Mouse (Mus musculus): ENCODE measurements around the gene Brwd3. TPM values are rescaled to one million over a fixed set of nuclear protein-coding genes. Genes with fewer than 3 reads are reported as not detected.

Brwd3 gene
- total RNA-seq (2014; fragmentation: Nextera tagmentation) (12.1 and 16.5 TPM in 2 replicates), total RNA-seq (2017) (7.0 and 7.1 TPM in 2 replicates)

DNA sequence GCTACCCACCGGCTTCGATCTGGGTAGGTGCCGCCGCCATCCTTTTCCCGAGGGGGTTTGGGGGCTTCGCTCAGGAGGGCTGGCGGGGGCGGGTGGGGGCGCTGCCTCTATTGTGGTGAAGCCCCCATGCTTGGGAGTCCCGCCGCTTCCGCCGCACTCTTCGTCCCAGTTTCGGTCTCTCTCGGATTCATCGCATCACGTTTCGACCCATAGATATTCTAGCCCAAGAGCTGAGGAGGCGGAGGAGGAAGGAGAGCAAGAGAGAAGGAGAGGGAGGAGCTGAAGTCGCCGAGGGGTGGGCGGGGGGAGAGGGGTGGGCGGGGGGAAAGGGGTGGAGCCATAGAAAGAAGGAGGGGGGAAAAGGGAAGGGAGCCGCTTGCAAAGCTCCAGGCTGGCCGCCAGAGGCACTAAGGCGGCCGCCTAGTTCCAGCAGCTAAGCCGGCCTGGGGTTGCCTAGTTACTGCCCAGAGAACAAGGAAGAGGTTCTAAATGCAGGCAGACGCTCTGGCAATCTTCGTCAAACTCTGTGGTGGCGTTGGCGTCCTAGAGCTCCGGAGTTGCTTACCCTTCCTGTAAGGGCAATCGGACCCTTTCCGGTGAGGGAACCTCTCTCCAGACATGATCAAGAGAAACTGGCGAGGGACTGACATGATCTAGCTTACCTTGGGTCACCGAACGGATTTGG is at the start of gene Brwd3:
Gene Brwd3 (minus strand): TSS at position 283 of the 685 bp plus-strand sequence.
- peak; percentile 90 for ATAC-seq (replicated peaks; ENCODE audit: poor library complexity, severe bottlenecking)

GRCm38 (mm10) chrX:108862632-108863031 is 28.5 kb upstream of the Brwd3 start:
- no peak for ATAC-seq (replicated peaks; ENCODE audit: poor library complexity, severe bottlenecking)

DNA sequence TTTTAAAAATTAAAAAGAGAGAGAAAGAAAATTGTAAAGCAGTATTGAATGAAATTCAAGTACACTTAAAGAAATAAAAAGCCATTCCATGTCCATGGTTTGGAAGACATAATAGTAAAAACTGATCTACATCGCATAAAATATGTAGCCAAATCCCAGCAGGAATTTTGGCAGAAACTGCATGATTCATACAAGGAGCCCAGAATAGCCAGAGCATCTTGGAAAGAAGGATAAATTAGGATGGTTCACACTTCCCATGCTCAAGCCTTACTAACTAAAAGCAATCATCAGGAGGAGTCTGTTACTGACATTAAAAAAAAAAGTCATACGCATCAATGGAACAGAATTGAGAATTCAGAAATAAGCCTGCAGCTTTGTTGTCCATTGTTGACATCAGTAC is 8.5 kb upstream of the Brwd3 start:
- no peak for ATAC-seq (replicated peaks; ENCODE audit: poor library complexity, severe bottlenecking)

DNA sequence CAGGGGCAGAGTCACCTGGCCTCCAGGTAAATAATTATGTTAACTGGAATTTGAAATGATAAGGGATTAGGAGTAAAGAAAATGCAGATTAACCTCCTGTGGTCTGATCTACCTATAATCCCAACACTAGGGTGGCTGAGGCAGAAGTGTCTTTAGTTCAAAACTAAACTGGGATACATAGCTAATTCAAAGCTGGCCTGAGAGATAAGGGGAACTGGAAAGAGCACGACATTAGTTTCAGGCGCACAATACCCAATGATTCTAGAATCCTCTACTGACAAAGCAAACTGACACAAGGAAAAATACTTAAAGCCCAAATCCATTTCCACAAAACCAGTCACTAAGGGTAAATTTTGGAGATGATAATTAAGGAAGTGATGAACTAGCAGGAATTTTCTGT is 2.2 kb upstream of the Brwd3 start:
- no peak for ATAC-seq (replicated peaks; ENCODE audit: poor library complexity, severe bottlenecking)

DNA sequence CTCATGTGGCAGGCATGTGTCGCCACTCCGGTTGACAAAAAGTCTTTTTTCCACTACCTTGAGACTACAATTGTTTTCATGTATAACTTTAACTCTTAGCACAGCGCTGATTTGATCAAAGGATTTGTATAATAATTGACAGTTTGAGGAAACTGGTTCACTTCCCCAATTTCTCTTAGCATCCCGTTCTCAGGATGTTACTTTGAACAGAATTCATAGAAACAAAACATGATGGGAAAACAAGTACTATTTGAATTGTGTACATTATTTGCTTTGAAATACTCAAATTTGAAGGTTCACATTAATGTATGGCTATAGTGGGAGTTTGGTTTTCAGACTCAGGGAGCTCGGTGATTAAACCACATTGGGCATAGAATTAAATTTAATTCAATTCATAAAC is 1.1 kb upstream of the Brwd3 start:
- ATAC-seq (replicated peaks; ENCODE audit: poor library complexity, severe bottlenecking) = no peak

- no peak for ATAC-seq (replicated peaks; ENCODE audit: poor library complexity, severe bottlenecking)
These were observed 671 bp downstream of the Brwd3 start for GRCm38 (mm10) chrX:108833381-108834020.

DNA sequence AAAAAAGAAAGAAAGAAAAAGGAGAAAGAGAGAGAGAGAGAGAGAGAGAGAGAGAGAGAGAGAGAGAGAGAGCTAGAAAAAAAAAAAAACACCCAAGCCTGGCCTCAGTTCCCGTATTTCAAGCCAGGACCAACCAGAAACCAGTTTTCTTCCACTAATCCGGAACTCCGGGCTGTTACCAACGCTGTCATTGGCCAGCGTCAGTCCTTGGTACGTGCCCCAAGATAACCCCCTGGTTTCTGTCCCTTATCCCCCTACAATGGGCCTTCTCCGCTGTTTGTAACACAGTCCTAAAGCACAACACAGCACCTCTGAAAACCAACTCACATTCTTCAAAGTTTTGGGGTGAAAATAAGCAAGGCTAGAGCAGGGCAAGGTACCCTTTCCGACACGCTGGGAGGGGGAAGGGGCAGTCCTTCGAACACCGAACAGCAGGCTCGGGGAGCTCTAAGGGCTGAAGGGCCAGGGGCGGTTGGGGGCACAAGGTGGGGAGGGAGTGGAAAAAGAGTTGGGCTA is 1.4 kb downstream of the Brwd3 start:
- ATAC-seq (replicated peaks; ENCODE audit: poor library complexity, severe bottlenecking) = peak; percentile 79

- ATAC-seq (replicated peaks; ENCODE audit: poor library complexity, severe bottlenecking) = no peak
These were observed 2.9 kb downstream of the Brwd3 start for GRCm38 (mm10) chrX:108831231-108831630.

DNA sequence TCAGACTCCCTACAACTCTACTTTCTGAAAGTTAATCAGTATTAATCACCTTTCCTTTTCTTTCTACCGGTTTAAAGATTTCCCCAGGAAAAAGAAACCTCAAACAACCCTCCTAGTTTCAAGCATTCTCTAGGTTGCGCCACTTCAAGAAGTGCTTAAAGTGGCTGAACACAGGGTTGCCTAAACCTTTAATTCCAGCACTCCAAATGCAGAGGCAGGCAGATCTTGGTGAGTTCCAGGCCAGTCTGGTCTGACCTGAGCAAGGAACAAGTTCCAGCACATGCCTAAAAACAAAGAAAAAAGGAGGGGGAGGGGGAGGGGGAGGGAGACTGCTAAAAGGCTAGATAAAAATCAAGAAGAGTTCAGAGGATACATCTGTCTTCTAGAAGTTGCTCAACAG is 6.1 kb downstream of the Brwd3 start:
- no peak for ATAC-seq (replicated peaks; ENCODE audit: poor library complexity, severe bottlenecking)

DNA sequence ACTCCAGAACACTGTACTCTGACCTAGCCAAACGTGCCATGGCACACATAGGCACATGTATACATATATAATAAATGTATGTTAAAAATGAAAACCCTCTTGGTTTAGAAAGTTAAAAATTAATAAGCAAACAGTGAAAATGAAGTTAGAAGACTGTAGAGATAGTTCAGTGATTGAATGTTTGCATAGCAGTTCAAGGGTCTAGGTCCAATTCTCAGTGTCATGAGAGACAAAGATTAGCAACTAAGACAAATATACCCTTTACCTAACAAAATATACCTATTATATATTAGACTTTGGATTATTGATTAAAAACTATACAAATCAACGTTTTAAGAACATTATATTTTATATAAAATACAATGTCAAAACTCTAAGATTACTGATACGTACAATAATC is 36.9 kb downstream of the Brwd3 start:
- ATAC-seq (replicated peaks; ENCODE audit: poor library complexity, severe bottlenecking) = no peak

DNA sequence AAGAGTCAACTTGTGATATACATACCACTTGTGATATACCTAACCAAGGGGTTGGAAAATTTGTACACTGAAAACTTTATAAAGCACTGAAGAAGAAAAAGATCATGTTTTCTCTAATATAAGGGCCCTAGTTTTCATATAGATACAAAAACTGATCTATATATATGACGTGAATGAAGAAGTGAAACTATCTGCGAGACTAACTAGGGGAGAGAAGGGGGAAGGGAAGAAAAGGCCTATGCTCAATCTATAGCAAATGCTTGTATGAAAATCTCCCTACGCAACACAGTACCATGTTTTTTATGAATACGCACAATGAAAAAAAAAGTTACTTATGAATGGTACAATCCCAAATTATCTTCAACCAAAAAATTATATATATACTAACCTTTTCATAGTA is 50.4 kb downstream of the Brwd3 start:
- ATAC-seq (replicated peaks; ENCODE audit: poor library complexity, severe bottlenecking) = peak; percentile 46; the same call in 1 of the 2 replicates

DNA sequence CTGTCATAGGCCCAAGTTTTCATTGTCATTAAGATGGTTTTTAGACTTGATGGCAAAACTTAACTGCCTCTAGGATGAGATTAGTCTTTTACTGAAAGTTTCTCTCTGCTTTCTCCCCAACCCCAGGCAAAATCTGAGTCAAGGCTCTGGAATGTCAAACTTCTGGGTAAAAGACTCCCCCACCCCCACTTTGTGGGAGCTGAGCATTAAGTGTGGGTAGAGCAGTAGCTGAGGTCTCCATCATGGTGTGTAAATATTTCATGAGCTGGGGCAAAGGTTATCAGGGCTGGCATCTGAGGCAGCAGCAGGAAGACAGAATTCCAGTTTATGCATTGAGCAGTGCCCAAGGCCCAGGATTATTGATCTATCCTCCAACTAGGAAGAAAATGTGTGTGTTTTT is 102.4 kb downstream of the Brwd3 start:
- no peak for ATAC-seq (replicated peaks; ENCODE audit: poor library complexity, severe bottlenecking)

GRCm38 (mm10) chrX:108729564-108729963 is 104.6 kb downstream of the Brwd3 start:
- no peak for ATAC-seq (replicated peaks; ENCODE audit: poor library complexity, severe bottlenecking)

- ATAC-seq (replicated peaks; ENCODE audit: poor library complexity, severe bottlenecking) = no peak
These were observed 105.1 kb downstream of the Brwd3 start for GRCm38 (mm10) chrX:108729068-108729467.

- ATAC-seq (replicated peaks; ENCODE audit: poor library complexity, severe bottlenecking) = peak; percentile 74
These were observed 105.8 kb downstream of the Brwd3 start for GRCm38 (mm10) chrX:108728334-108728733.

- no peak for ATAC-seq (replicated peaks; ENCODE audit: poor library complexity, severe bottlenecking)
These were observed 109.9 kb downstream of the Brwd3 start for GRCm38 (mm10) chrX:108724241-108724640.

- ATAC-seq (replicated peaks; ENCODE audit: poor library complexity, severe bottlenecking) = no peak
These were observed 111.7 kb downstream of the Brwd3 start for GRCm38 (mm10) chrX:108722447-108722846.

DNA sequence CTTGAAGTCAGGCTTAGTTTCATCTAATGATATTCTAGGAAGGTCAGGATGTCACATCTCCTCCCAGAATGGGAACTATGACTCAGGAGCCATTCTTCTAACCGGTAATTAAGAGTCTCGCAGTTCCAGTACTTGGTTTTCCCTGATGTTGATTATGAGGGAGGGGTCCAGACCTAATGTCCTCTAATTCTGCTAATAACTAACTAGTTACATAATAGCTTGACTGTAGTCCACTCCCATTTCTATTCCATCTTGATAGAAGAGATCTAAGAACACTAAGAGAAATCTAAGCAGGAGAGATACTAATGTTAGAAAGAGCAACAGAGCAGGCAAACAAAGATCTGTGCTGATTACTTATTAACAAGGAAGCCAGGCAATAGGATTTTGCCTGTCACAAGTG is 129.9 kb downstream of the Brwd3 start:
- ATAC-seq (replicated peaks; ENCODE audit: poor library complexity, severe bottlenecking) = no peak

All from granulocyte monocyte progenitor cell, adult 5-6 weeks (primary cell).